Mouse (Mus musculus) forebrain, embryonic 11.5 days (tissue): ENCODE data around the gene Spats2l. TPM values are rescaled to one million over a fixed set of nuclear protein-coding genes. Genes with fewer than 3 reads are reported as not detected.

Source experiments
- ATAC-seq: fragments of 200-750 bp; cut with Nextera tagmentation; replicated peaks from 2 replicates; pipeline ENCODE4 v1.8.0; 2017; ENCODE audit warnings: moderate TSS enrichment; ENCODE audit not compliant: low FRiP score
- DNase-seq: peaks from one replicate; pipeline ENCODE4 v3.0.0-alpha.2; 2017; ENCODE audit warnings: low spot score
- H3K27ac ChIP-seq: fragments of 300-500 bp; sonication (generic); 2 replicates; pipeline ENCODE4 v1.5.1; 2014; ENCODE audit warnings: low read depth, low read length
- H3K27me3 ChIP-seq: fragments of 300-500 bp; sonication (generic); 2 replicates; pipeline ENCODE4 v1.6.1; 2014; ENCODE audit warnings: mild to moderate bottlenecking, low read length, mixed read lengths; ENCODE audit not compliant: control insufficient read depth, insufficient read depth
- H3K36me3 ChIP-seq: fragments of 300-500 bp; sonication (generic); 2 replicates; pipeline ENCODE4 v1.6.1; 2014; ENCODE audit warnings: mild to moderate bottlenecking, low read length, moderate library complexity, mixed read lengths; ENCODE audit not compliant: control insufficient read depth, insufficient read depth
- H3K4me1 ChIP-seq: fragments of 300-500 bp; sonication (generic); replicated peaks from 2 replicates; pipeline ENCODE4 v1.6.1; 2014; ENCODE audit warnings: low read length, mixed read lengths; ENCODE audit not compliant: control insufficient read depth, insufficient read depth
- H3K4me2 ChIP-seq: fragments of 300-500 bp; sonication (generic); 2 replicates; pipeline ENCODE4 v1.6.1; 2014; ENCODE audit warnings: low read depth, mild to moderate bottlenecking, low read length, moderate library complexity, mixed read lengths; ENCODE audit not compliant: severe bottlenecking
- H3K4me3 ChIP-seq: fragments of 300-500 bp; sonication (generic); 2 replicates; pipeline ENCODE4 v1.5.1; 2014; ENCODE audit warnings: low read depth, low read length
- H3K9ac ChIP-seq: fragments of 300-500 bp; sonication (generic); 2 replicates; pipeline ENCODE4 v1.6.1; 2014; ENCODE audit warnings: low read length
- H3K9me3 ChIP-seq: fragments of 300-500 bp; sonication (generic); 2 replicates; pipeline ENCODE4 v1.6.1; 2016; ENCODE audit warnings: low read length, mixed read lengths; ENCODE audit not compliant: control insufficient read depth
- WGBS: fragments of 180-500 bp; shearing (Covaris S2); extraction: QIAGEN DNeasy Blood & Tissue Kit; methylation state at CpG from one replicate; pipeline ENCODE4 v1.1.7; 2014; 5-methylcytosine and 5-hydroxymethylcytosine counted together
- polyA plus RNA-seq: library from polyadenylated mRNA; unstranded; fragments of >200 nt; fragmentation: Nextera tagmentation; extraction: Ambion mirVana; gene quantifications from 2 replicates; pipeline ENCODE4 v1.2.1, GENCODE M21; 2014

Gene Spats2l
- polyA plus RNA-seq, 1 experiment from 2014 or later = 37.5 TPM

DNA sequence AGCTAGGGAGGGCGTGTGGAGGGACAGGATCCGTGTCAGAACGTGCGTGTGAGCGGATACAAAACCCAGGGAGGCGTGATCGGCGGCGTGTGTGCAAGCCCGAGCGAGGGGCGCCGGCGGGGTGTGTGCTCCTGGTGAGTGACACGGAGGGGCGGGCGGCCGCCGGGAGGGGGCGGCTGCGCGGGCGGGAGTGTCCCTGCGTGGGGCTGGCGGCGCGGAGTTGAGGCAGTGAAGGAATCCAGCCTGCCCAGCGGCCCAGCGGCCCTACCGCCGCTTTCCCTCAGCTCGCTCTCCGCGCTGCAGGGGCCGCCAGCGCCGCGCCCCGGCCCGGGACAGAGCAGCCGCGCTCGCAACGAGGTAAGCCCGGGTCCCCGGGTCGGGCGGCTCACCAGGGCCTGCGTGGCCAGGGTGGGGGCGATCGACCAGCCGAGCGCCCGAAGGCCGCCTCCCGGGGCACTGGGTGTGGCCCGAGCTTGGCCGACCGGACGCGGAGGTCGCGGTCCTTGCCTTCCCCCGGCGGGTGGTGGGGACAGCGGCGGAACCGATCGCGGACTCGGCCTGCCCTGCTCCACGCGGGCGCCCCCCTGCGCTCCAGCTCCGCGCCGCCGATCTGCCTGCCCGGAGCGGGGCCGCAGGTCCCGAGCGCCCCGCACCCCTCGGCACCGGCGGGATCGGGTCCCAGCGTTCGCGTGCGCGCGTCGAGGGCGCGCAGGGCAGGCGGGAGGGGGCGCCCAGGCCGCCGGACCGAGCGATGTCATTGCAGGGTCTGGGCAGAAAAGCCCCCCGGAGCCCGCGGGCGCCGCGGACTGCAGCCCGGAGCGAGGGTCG, 920 bp downstream of the Spats2l start:
- Histone ChIP-seq H3K9me3 (no peaks in the 10 kb centered on the region), H3K27ac (peak overlapping the region; percentile 65), H3K4me3 (peak overlapping the region; percentile 74), H3K4me1 (peaks cover 2% of the 10 kb centered on the region; the same call in 1 of the 2 replicates), H3K9ac (peak overlapping the region; percentile 89), H3K27me3 (no peaks in the 10 kb centered on the region), H3K4me2 (peak overlapping the region; percentile 87), H3K36me3 (no peaks in the 10 kb centered on the region)
- DNase-seq = peak; percentile 87
- WGBS = under 1% methylated on average over 98 of the region's 113 CpGs
- peak; percentile 83 for ATAC-seq

DNA sequence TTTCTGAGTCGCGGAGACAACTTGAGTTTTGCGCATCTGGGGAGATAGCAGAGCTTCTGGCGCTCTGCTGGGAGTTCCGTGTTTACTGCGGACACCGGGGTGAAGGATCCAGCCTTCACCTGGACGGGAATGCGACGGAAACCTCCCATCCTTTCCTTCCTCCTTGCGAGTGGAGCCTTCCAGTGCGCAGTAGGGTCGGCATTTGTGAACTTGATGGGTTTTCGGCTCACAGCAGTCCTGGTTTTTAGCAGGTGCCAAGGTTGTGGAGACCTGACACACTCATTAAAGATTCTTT, 1.5 kb downstream of the Spats2l start:
- Histone ChIP-seq H3K4me3 (peak overlapping the region; percentile 74), H3K27me3 (no peaks in the 10 kb centered on the region), H3K36me3 (no peaks in the 10 kb centered on the region), H3K27ac (peak overlapping the region; percentile 65), H3K4me2 (peak overlapping the region; percentile 87), H3K9ac (peak overlapping the region; percentile 89), H3K9me3 (no peaks in the 10 kb centered on the region), H3K4me1 (peaks cover 2% of the 10 kb centered on the region; the same call in 1 of the 2 replicates)
- ATAC-seq = no peak
- DNase-seq = no peak
- 0% methylated on average over 14 of the region's 14 CpGs for WGBS

DNA sequence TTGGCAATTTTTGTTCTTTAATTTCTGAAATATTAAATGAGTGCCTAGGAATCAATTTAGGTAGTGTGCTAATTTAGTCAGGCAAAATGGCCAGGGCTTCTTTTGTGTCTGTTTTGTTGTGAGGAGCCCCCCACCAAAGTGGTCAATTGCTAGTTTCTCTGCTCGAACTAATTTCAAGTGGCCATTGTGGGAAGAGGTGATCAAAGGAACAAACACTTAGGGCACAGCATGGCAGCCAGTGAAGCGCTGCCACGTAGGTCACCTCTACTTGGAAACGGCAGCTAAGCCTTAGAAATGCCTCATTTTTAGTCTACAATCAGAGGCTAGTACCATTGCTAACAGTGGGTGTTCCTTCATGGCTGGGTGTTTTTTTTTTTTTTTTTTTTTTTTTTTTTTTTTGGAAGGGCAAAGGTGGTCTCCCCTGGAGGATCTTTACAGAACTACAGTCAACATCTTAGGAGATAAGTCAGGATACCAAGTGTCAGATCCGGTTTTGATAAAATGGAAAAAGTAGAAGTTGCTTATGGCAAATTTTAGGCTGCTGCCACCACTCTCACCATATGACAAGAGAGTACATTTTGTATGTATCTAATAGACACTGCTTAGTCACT, 2.8 kb downstream of the Spats2l start:
- no peaks in the 10 kb centered on the region for H3K9me3 ChIP-seq
- ATAC-seq = peak; percentile 23; the same call in 1 of the 2 replicates
- peaks cover 2% of the 10 kb centered on the region; the same call in 1 of the 2 replicates for H3K4me1 ChIP-seq
- no peak overlapping the region for H3K4me3 ChIP-seq
- no peaks in the 10 kb centered on the region for H3K36me3 ChIP-seq
- DNase-seq = peak; percentile 62
- H3K27me3 ChIP-seq = no peaks in the 10 kb centered on the region
- H3K9ac ChIP-seq = no peak overlapping the region
- peak overlapping the region; percentile 19; the same call in 1 of the 2 replicates for H3K4me2 ChIP-seq
- 15% methylated on average over 5 of the region's 5 CpGs for WGBS
- H3K27ac ChIP-seq = no peak overlapping the region

DNA sequence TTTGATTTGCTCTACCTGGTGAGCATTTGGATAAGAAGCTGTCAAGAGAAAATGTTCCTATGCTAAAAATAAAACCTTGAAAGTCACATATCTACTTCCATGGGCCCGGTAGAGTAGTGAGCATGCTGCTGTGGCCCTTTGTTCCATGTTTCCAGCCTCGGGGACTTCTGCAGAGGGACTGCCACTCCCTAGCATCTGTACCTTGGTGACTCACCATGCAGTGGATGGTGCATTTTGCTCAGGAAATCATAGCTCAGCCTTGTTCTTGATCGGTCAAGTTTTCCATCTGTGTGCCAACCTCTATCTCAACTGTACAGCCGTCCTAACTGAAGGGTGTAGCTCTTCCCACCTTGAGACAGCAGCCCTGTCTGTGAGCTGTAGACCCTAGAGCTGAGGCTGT, 10.3 kb downstream of the Spats2l start:
- no peaks in the 10 kb centered on the region for H3K27me3 ChIP-seq

DNA sequence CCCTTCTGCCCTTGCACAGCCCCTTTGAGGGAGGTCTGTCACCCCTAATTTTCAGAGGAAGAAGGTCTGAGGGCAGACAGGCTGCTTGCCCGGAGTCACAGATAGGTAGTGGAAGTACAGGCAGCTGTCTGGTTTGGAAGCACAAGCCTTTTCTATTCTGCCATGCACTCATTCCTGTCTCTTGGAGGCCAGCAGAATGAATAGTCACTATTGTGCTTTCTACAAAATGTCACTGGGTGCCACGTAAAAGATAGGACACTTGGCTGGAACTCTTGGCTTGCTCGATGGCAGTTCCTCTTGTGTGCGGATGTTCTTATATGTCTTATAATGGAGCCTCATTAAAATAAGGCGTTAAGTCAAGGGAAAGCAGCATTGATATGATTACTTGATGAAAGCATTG, 15.9 kb downstream of the Spats2l start:
- no peaks in the 10 kb centered on the region for H3K4me1 ChIP-seq
- ATAC-seq = no peak

More for the DNA sequence above, 10.3 kb downstream of the Spats2l start:
- Histone ChIP-seq H3K27ac (no peak overlapping the region), H3K36me3 (no peaks in the 10 kb centered on the region), H3K4me1 (no peaks in the 10 kb centered on the region), H3K4me2 (no peak overlapping the region), H3K9me3 (no peaks in the 10 kb centered on the region), H3K9ac (no peak overlapping the region), H3K4me3 (no peak overlapping the region)
- 85% methylated on average over 4 of the region's 4 CpGs for WGBS
- no peak for DNase-seq
- ATAC-seq = no peak

DNA sequence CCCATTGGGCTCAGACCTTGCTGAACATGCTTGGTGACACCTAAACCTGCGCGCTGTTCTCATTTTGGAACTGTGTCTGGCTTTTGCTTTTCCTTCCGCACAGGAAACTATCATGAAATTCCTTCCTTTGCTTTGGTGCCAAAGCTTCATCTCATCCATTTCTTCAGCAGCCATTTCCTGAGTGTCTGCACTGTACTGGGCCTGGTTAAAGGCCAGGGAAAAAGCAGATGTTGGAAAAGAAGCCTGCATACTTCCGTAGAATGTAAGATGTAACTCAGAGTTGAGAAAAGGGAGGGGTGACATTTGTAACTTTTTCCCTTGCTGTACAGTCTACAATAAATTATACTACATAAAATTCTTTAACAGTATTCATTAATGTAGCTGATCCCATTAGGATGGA, 18.2 kb downstream of the Spats2l start:
- no peak overlapping the region for H3K4me3 ChIP-seq
- WGBS = 93% methylated on average over 4 of the region's 4 CpGs
- H3K36me3 ChIP-seq = no peaks in the 10 kb centered on the region
- no peak overlapping the region for H3K27ac ChIP-seq
- H3K4me2 ChIP-seq = no peak overlapping the region
- H3K4me1 ChIP-seq = no peaks in the 10 kb centered on the region
- no peaks in the 10 kb centered on the region for H3K27me3 ChIP-seq
- ATAC-seq (no peak), DNase-seq (no peak)
- no peaks in the 10 kb centered on the region for H3K9me3 ChIP-seq
- no peak overlapping the region for H3K9ac ChIP-seq

More for the DNA sequence above, 15.9 kb downstream of the Spats2l start:
- Histone ChIP-seq H3K27ac (no peak overlapping the region), H3K9ac (no peak overlapping the region), H3K4me3 (no peak overlapping the region), H3K36me3 (no peaks in the 10 kb centered on the region), H3K4me2 (no peak overlapping the region), H3K27me3 (no peaks in the 10 kb centered on the region), H3K9me3 (no peaks in the 10 kb centered on the region)
- 81% methylated on average over 5 of the region's 5 CpGs for WGBS
- no peak for DNase-seq

DNA sequence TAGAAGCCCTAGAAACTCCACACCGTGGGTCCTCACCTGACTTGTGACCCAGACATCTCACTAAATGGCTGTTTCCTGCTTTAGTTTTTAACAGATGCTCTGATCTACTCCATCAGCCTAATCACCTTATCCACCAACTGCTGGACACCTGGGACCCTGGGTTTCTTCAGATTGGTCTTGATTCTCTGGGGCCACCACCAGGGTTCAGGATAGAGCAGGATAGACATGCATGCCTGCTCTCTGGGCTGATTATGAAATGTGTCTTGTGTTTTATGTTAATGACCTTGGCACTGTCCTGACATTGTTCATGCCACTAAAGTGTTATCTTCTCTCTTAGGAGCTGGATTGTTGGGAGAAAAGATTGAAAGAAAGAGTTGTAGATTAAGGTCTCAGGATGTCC, 21.9 kb downstream of the Spats2l start:
- Histone ChIP-seq H3K27ac (no peak overlapping the region), H3K4me1 (no peaks in the 10 kb centered on the region), H3K4me2 (no peak overlapping the region), H3K36me3 (no peaks in the 10 kb centered on the region), H3K4me3 (no peak overlapping the region), H3K9me3 (no peaks in the 10 kb centered on the region), H3K9ac (no peak overlapping the region), H3K27me3 (no peaks in the 10 kb centered on the region)
- DNase-seq (no peak), ATAC-seq (no peak)
- 93% methylated on average over 1 of the region's 1 CpGs for WGBS

DNA sequence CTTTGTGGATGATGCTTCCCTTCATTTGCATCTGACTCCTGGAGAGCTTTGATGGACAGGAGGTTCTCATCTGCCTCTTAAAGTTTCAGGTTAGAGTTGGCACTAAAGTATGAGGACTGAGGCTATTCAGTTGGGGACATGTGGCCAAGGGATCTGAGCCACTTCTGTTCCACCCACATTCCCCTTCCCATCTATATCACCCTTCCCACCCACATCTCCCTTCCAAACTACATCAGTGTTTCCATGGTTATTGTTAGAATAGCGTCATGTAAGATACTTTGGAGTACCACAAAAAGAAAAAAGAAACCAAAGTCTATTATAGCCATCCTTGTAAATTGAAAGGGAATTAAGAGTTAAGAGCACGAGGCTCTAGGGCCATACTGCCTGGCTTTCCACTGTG, 25.4 kb downstream of the Spats2l start:
- no peak overlapping the region for H3K9ac ChIP-seq
- H3K4me1 ChIP-seq = no peaks in the 10 kb centered on the region
- H3K4me3 ChIP-seq = no peak overlapping the region
- H3K4me2 ChIP-seq = no peak overlapping the region
- no peak for ATAC-seq
- WGBS = 95% methylated on average over 2 of the region's 2 CpGs
- no peaks in the 10 kb centered on the region for H3K27me3 ChIP-seq
- no peak overlapping the region for H3K27ac ChIP-seq
- no peaks in the 10 kb centered on the region for H3K9me3 ChIP-seq
- no peaks in the 10 kb centered on the region for H3K36me3 ChIP-seq
- no peak for DNase-seq
